Comparison of ENCODE assay signal across 22 mouse cellular contexts in genomic region chr6:81438951-81439722, GRCm38 (mm10).
A peak's percentile ranks its signal among the peaks of the same experiment; 100 is the strongest.
DNase-seq lines count a peak whose midpoint lies in the region; ATAC-seq lines count a peak whose summit lies in the region.
"Had no signal": no experiment of that assay in that cellular context is flagged by ENCODE, and none has a peak within 500 bp of the region (broad histone marks: within the 10 kb centered on the region; RNA-seq: fewer than 3 reads in every experiment).

No protein-coding gene starts in this region.

- WGBS in kidney, embryonic 14.5 days: 87% methylated on average over 2 of the region's 2 CpGs

- H3K4me2 ChIP-seq in kidney, embryonic 14.5 days (replicated peaks; ENCODE audit: low read depth, low read length): no peak overlapping the region
- H3K4me2 ChIP-seq: embryonic facial prominence, embryonic 12.5 days; forebrain, embryonic 13.5 days; forebrain, embryonic 15.5 days had no signal

- no peak overlapping the region for H3K4me3 ChIP-seq in kidney, embryonic 14.5 days (ENCODE audit: low read length)
- H3K4me3 ChIP-seq: embryonic facial prominence, embryonic 10.5 days; embryonic facial prominence, embryonic 12.5 days; forebrain, embryonic 13.5 days; forebrain, embryonic 15.5 days had no signal

- no peak overlapping the region for H3K27ac ChIP-seq in kidney, embryonic 14.5 days (ENCODE audit: low read depth, low read length)
- H3K27ac ChIP-seq: embryonic facial prominence, embryonic 10.5 days; embryonic facial prominence, embryonic 12.5 days; forebrain, embryonic 13.5 days; forebrain, embryonic 15.5 days had no signal

- no peaks in the 10 kb centered on the region for H3K9me3 ChIP-seq in kidney, embryonic 14.5 days (ENCODE audit: control insufficient read depth, low read length)
- H3K9me3 ChIP-seq: embryonic facial prominence, embryonic 10.5 days; embryonic facial prominence, embryonic 12.5 days; forebrain, embryonic 13.5 days; forebrain, embryonic 15.5 days had no signal

- peak; percentile 39 for DNase-seq in A20 (ENCODE audit: low read depth, low spot score)
- no peak for DNase-seq in adrenal gland, adult 8-10 months
- DNase-seq in frontal cortex, postnatal 25 days (ENCODE audit: low spot score in 2 of 2): no peak
- DNase-seq: adrenal gland, postnatal 10 days; adrenal gland, postnatal 25 days; cerebellum, adult 11 months; cerebellum, adult 18-20 months; cerebellum, adult 8-10 months; cerebellum, adult 9-11 months; cerebellum, postnatal 14 days; cerebellum, postnatal 36 days; forebrain, postnatal 0 days had no signal

- H3K4me1 ChIP-seq in kidney, embryonic 14.5 days (ENCODE audit: control insufficient read depth, insufficient read depth, low read length): no peaks in the 10 kb centered on the region
- H3K4me1 ChIP-seq: embryonic facial prominence, embryonic 10.5 days; embryonic facial prominence, embryonic 12.5 days; forebrain, embryonic 13.5 days; forebrain, embryonic 15.5 days had no signal

- ATAC-seq in common myeloid progenitor, adult 5-6 weeks (replicated peaks; ENCODE audit: low read depth, poor library complexity, severe bottlenecking): peak; percentile 56
- ATAC-seq in megakaryocyte, adult 5-6 weeks (ENCODE audit: poor library complexity, severe bottlenecking): peak; percentile 65
- no peak for ATAC-seq in kidney, embryonic 14.5 days (ENCODE audit: low FRiP score, low TSS enrichment)
- ATAC-seq: activated CD4-positive, CD25-positive, alpha-beta regulatory T cell, adult 4 months; forebrain, embryonic 13.5 days; forebrain, embryonic 15.5 days; forebrain, postnatal 0 days; Patski had no signal

- no peaks in the 10 kb centered on the region for H3K27me3 ChIP-seq in kidney, embryonic 14.5 days (ENCODE audit: control insufficient read depth, insufficient read depth, low read length)
- H3K27me3 ChIP-seq: embryonic facial prominence, embryonic 12.5 days; forebrain, embryonic 13.5 days; forebrain, embryonic 15.5 days; Patski had no signal

- H3K9ac ChIP-seq in kidney, embryonic 14.5 days (ENCODE audit: low read depth, low read length): no peak overlapping the region
- H3K9ac ChIP-seq: embryonic facial prominence, embryonic 12.5 days; forebrain, embryonic 13.5 days; forebrain, embryonic 15.5 days; forebrain, postnatal 0 days had no signal

- H3K36me3 ChIP-seq in kidney, embryonic 14.5 days (ENCODE audit: control insufficient read depth, insufficient read depth, low read length): no peaks in the 10 kb centered on the region
- H3K36me3 ChIP-seq: embryonic facial prominence, embryonic 10.5 days; embryonic facial prominence, embryonic 12.5 days; forebrain, embryonic 15.5 days; G1E had no signal
